Mouse (Mus musculus): ENCODE measurements around the gene Stxbp4. TPM values are rescaled to one million over a fixed set of nuclear protein-coding genes. Genes with fewer than 3 reads are reported as not detected.

Stxbp4 gene
- 14.1 and 16.0 TPM in 2 replicates for polyA plus RNA-seq (2015; fragmentation: Nextera tagmentation; extraction: Ambion mirVana)

DNA sequence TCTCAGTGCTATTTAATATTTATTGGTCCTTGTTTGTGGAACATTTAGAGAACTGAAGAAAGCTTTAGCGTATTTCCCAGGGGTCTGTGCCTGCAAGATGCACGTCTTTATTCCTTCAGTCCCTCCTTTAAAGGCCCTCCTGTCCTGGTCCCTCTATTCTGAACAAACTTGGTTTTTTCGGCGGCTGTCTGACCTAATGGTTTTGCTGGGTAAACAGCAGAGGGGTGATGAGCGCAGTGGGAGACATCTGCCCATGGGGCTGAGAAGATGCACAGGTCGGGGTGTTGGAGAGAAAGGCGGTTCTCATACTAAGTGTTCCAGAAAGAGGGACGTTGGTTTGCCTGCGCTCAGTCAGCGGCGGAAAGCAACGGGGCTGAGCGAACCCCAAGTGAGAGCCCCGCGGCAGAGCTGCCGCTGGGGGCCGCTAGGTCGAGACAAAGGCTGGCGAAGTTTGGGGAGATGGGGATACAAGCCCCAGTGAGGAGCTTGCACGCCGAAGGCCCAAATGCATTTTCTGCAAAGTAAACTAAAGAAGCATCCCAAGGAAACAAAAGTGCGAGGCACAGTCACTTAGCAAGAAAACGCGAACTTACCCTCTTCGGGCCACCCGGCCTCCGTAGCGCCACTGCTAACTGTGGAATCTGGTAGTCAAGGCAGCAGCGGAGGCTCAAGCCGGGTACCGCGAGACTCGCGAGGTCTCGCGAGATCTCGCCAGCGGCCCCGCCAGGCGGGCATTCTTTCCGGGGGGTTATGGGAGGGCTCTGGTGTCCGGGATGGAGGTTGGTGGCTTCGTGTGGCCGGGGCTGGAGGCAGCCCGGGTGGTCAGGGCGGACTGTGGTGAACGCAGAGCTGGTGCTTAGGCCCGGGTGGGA is at the start of gene Stxbp4, which contains the start of gene Cox11:
Gene Stxbp4, minus strand, starts transcription at position 645 of the 872 bp plus-strand sequence.
Gene Cox11, plus strand, starts transcription at position 734 of the 872 bp plus-strand sequence.
- peak within 1 kb of the TSS; percentile 91 for H3K27ac ChIP-seq (ENCODE audit: low read length)
- peaks cover 4% of the 10 kb centered on the region for H3K4me1 ChIP-seq (ENCODE audit: control insufficient read depth, insufficient read depth, low read length)
- H3K4me2 ChIP-seq (ENCODE audit: low read depth, low read length): peak within 1 kb of the TSS; percentile 73
- peak within 1 kb of the TSS; percentile 99 for H3K9ac ChIP-seq (ENCODE audit: low read length)
- no peaks in the 10 kb centered on the region for H3K27me3 ChIP-seq (ENCODE audit: control insufficient read depth, insufficient read depth, low read length)
- H3K36me3 ChIP-seq (ENCODE audit: control insufficient read depth, insufficient read depth, low read length): no peaks in the 10 kb centered on the region; the same call in 1 of the 2 replicates
- H3K4me3 ChIP-seq (replicated peaks; ENCODE audit: low read length): peak within 1 kb of the TSS; percentile 83
- peak; percentile 97 for ATAC-seq (ENCODE audit: insufficient read depth, low FRiP score)
- WGBS: under 1% methylated on average over 48 of the region's 48 CpGs
- no peaks in the 10 kb centered on the region for H3K9me3 ChIP-seq (replicated peaks; ENCODE audit: control insufficient read depth, low read length)

GRCm38 (mm10) chr11:90687040-90687439 is 49.2 kb upstream of the Stxbp4 start:
- H3K27me3 ChIP-seq (ENCODE audit: control insufficient read depth, insufficient read depth, low read length): no peaks in the 10 kb centered on the region
- H3K27ac ChIP-seq (ENCODE audit: low read length): peak overlapping the region; percentile 0; the same call in 1 of the 2 replicates
- H3K4me2 ChIP-seq (ENCODE audit: low read depth, low read length): peak overlapping the region; percentile 91
- WGBS: 1% methylated on average over 17 of the region's 17 CpGs
- peaks cover 13% of the 10 kb centered on the region for H3K4me1 ChIP-seq (ENCODE audit: control insufficient read depth, insufficient read depth, low read length)
- no peaks in the 10 kb centered on the region for H3K9me3 ChIP-seq (replicated peaks; ENCODE audit: control insufficient read depth, low read length)
- no peak for ATAC-seq (ENCODE audit: insufficient read depth, low FRiP score)
- peak overlapping the region; percentile 56 for H3K4me3 ChIP-seq (replicated peaks; ENCODE audit: low read length)
- peak overlapping the region; percentile 59 for H3K9ac ChIP-seq (ENCODE audit: low read length)
- peaks cover 6% of the 10 kb centered on the region; the same call in 1 of the 2 replicates for H3K36me3 ChIP-seq (ENCODE audit: control insufficient read depth, insufficient read depth, low read length)

DNA sequence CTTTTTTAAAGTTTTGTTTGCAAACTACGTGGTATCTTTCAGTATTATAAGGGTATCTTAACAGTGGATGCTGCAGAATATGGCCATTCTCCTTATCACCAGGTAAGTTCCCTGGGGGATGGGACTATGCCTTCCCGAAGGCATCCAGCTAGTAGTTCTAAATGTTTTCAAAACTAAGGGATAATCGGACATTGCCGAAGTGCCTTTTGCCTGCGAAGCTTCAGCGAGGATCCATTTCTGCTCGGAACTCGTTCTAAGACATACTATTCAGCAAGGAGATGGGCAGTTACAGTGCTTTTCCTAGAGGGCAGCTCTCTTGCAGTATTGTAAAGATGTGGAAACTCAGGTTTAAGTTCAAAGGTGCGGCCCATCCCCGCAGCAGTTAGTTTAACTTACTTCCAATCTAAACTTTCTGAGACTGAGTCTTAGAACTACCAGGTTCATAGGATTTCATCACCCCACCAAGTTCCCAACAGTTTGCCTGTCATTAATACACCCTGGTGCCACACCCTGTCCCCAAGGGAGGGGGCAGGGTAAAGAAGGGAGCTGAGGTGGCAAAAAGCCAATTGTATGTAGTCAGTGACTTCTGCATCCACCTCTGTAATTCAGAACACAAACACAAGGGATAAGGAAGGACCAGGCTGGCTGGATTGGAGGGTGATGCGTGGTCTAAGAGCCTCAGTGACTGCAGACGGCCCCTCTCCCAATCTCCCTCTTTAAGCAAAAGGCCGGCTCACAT is 48.6 kb upstream of the Stxbp4 start:
- H3K4me3 ChIP-seq (replicated peaks; ENCODE audit: low read length): peak overlapping the region; percentile 56
- 65% methylated on average over 13 of the region's 13 CpGs for WGBS
- no peaks in the 10 kb centered on the region for H3K9me3 ChIP-seq (replicated peaks; ENCODE audit: control insufficient read depth, low read length)
- peak; percentile 39 for ATAC-seq (ENCODE audit: insufficient read depth, low FRiP score)
- H3K27ac ChIP-seq (ENCODE audit: low read length): peak overlapping the region; percentile 0; the same call in 1 of the 2 replicates
- H3K4me2 ChIP-seq (ENCODE audit: low read depth, low read length): peak overlapping the region; percentile 91
- peak overlapping the region; percentile 59 for H3K9ac ChIP-seq (ENCODE audit: low read length)
- H3K36me3 ChIP-seq (ENCODE audit: control insufficient read depth, insufficient read depth, low read length): peaks cover 6% of the 10 kb centered on the region; the same call in 1 of the 2 replicates
- H3K4me1 ChIP-seq (ENCODE audit: control insufficient read depth, insufficient read depth, low read length): peaks cover 13% of the 10 kb centered on the region
- no peaks in the 10 kb centered on the region for H3K27me3 ChIP-seq (ENCODE audit: control insufficient read depth, insufficient read depth, low read length)

DNA sequence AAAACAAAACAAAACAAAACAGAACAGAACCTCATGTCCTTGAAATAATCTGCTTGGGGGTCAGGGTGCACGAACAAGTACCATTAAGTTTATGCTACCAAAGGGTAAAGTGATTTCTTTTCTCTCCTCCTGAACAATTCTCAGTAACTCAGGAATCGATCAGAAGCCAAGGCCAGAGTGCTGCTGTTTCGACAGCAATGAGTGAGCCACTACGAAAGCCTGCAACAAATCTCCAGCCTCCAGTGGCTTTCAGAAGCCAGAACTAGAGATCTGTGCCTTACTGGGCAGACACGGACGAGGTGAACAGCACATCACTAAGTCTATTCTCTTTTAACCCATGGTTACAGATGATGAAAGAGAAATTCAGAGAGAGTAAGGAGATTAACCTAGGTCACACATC is 47.3 kb upstream of the Stxbp4 start:
- Histone ChIP-seq H3K4me2 (ENCODE audit: low read depth, low read length) (no peak overlapping the region), H3K9me3 (replicated peaks; ENCODE audit: control insufficient read depth, low read length) (no peaks in the 10 kb centered on the region), H3K27me3 (ENCODE audit: control insufficient read depth, insufficient read depth, low read length) (no peaks in the 10 kb centered on the region), H3K27ac (ENCODE audit: low read length) (no peak overlapping the region), H3K36me3 (ENCODE audit: control insufficient read depth, insufficient read depth, low read length) (peaks cover 6% of the 10 kb centered on the region; the same call in 1 of the 2 replicates), H3K4me1 (ENCODE audit: control insufficient read depth, insufficient read depth, low read length) (peaks cover 13% of the 10 kb centered on the region), H3K9ac (ENCODE audit: low read length) (no peak overlapping the region), H3K4me3 (replicated peaks; ENCODE audit: low read length) (no peak overlapping the region)
- 80% methylated on average over 6 of the region's 6 CpGs for WGBS
- ATAC-seq (ENCODE audit: insufficient read depth, low FRiP score): no peak

- H3K27me3 ChIP-seq (ENCODE audit: control insufficient read depth, insufficient read depth, low read length): no peaks in the 10 kb centered on the region
- WGBS: 70% methylated on average over 6 of the region's 6 CpGs
- H3K4me1 ChIP-seq (ENCODE audit: control insufficient read depth, insufficient read depth, low read length): peaks cover 13% of the 10 kb centered on the region
- H3K4me3 ChIP-seq (replicated peaks; ENCODE audit: low read length): no peak overlapping the region
- H3K9ac ChIP-seq (ENCODE audit: low read length): no peak overlapping the region
- H3K27ac ChIP-seq (ENCODE audit: low read length): no peak overlapping the region
- peaks cover 6% of the 10 kb centered on the region; the same call in 1 of the 2 replicates for H3K36me3 ChIP-seq (ENCODE audit: control insufficient read depth, insufficient read depth, low read length)
- no peak overlapping the region for H3K4me2 ChIP-seq (ENCODE audit: low read depth, low read length)
- H3K9me3 ChIP-seq (replicated peaks; ENCODE audit: control insufficient read depth, low read length): no peaks in the 10 kb centered on the region
- no peak for ATAC-seq (ENCODE audit: insufficient read depth, low FRiP score)
Measured at GRCm38 (mm10) chr11:90684765-90685164, 46.9 kb upstream of the Stxbp4 start.

- H3K27me3 ChIP-seq (ENCODE audit: control insufficient read depth, insufficient read depth, low read length): no peaks in the 10 kb centered on the region
- H3K4me2 ChIP-seq (ENCODE audit: low read depth, low read length): no peak overlapping the region
- no peaks in the 10 kb centered on the region for H3K9me3 ChIP-seq (replicated peaks; ENCODE audit: control insufficient read depth, low read length)
- H3K4me1 ChIP-seq (ENCODE audit: control insufficient read depth, insufficient read depth, low read length): no peaks in the 10 kb centered on the region
- H3K36me3 ChIP-seq (ENCODE audit: control insufficient read depth, insufficient read depth, low read length): peaks cover 6% of the 10 kb centered on the region; the same call in 1 of the 2 replicates
- H3K4me3 ChIP-seq (replicated peaks; ENCODE audit: low read length): no peak overlapping the region
- H3K9ac ChIP-seq (ENCODE audit: low read length): no peak overlapping the region
- no peak overlapping the region for H3K27ac ChIP-seq (ENCODE audit: low read length)
- no peak for ATAC-seq (ENCODE audit: insufficient read depth, low FRiP score)
Measured at GRCm38 (mm10) chr11:90681171-90681570, 43.3 kb upstream of the Stxbp4 start.

DNA sequence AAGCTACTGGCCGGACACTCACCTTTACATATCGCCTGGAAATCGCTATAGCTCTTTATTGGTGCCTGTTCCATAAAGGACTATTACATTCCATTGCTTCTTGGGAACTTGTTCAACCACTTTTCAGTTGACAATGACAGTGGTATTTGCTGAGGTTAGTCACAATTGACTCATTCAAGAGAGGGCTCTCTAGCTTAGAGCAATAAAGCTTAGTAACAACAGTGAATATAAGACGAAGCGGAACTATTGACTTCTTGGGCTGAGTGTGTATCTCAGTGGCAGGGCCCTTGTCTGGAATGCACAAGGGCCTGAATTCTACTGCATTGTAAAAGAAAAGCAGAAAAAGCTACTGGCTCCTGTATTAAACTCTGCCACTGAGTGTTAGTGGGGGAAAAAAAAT is 40.7 kb upstream of the Stxbp4 start:
- H3K4me1 ChIP-seq (ENCODE audit: control insufficient read depth, insufficient read depth, low read length): no peaks in the 10 kb centered on the region
- WGBS: 64% methylated on average over 5 of the region's 5 CpGs
- ATAC-seq (ENCODE audit: insufficient read depth, low FRiP score): peak; percentile 60; the same call in 1 of the 2 replicates
- no peak overlapping the region for H3K9ac ChIP-seq (ENCODE audit: low read length)
- peaks cover 1% of the 10 kb centered on the region; the same call in 1 of the 2 replicates for H3K36me3 ChIP-seq (ENCODE audit: control insufficient read depth, insufficient read depth, low read length)
- H3K27ac ChIP-seq (ENCODE audit: low read length): no peak overlapping the region
- H3K9me3 ChIP-seq (replicated peaks; ENCODE audit: control insufficient read depth, low read length): no peaks in the 10 kb centered on the region
- H3K27me3 ChIP-seq (ENCODE audit: control insufficient read depth, insufficient read depth, low read length): no peaks in the 10 kb centered on the region
- no peak overlapping the region for H3K4me2 ChIP-seq (ENCODE audit: low read depth, low read length)
- H3K4me3 ChIP-seq (replicated peaks; ENCODE audit: low read length): no peak overlapping the region

DNA sequence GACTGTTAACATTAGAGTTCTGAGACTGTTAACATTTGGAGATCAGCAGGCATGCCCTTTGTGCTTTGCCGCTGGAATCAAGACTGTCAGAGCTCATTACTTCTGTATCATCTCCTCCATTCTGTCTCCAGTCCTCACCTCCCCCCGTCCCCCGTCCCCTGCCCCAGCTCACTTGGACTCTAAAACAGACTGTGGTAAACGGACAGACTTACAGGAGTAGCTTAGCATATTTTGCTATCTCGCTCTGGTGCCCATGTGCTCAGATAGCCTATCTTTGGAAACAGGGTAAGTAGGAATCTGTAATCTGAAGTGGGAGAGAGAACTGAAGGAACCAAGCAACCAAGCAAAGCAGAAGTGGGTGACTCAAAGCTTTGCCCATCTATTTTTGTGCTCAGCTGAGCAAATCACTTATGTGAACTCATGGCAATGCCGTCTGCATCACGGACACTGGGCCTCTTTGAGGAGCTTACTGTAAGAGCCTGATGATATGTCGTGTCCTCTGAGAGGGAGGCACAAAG is 39.9 kb upstream of the Stxbp4 start:
- Histone ChIP-seq H3K27ac (ENCODE audit: low read length) (no peak overlapping the region), H3K4me1 (ENCODE audit: control insufficient read depth, insufficient read depth, low read length) (no peaks in the 10 kb centered on the region), H3K4me2 (ENCODE audit: low read depth, low read length) (no peak overlapping the region), H3K36me3 (ENCODE audit: control insufficient read depth, insufficient read depth, low read length) (no peaks in the 10 kb centered on the region), H3K4me3 (replicated peaks; ENCODE audit: low read length) (no peak overlapping the region), H3K9me3 (replicated peaks; ENCODE audit: control insufficient read depth, low read length) (no peaks in the 10 kb centered on the region), H3K27me3 (ENCODE audit: control insufficient read depth, insufficient read depth, low read length) (no peaks in the 10 kb centered on the region), H3K9ac (ENCODE audit: low read length) (no peak overlapping the region)
- no peak for ATAC-seq (ENCODE audit: insufficient read depth, low FRiP score)
- WGBS: 79% methylated on average over 8 of the region's 8 CpGs

Data from stomach, embryonic 16.5 days (tissue).